Mouse (Mus musculus) adrenal gland, postnatal 14 days (tissue): ENCODE measurements around the gene Grin1. TPM values are rescaled to one million over a fixed set of nuclear protein-coding genes. Genes with fewer than 3 reads are reported as not detected.

Experiments used
- DNase-seq: peaks from one replicate; pipeline ENCODE4 v3.0.0; 2021; ENCODE audit warnings: mixed read lengths
- total RNA-seq: library from RNA; stranded (reverse); gene quantifications from 2 replicates; pipeline ENCODE4 v1.2.3, GENCODE M21; 2021

Gene Grin1
- total RNA-seq, 1 experiment from 2014 or later: 9.7 TPM

DNA sequence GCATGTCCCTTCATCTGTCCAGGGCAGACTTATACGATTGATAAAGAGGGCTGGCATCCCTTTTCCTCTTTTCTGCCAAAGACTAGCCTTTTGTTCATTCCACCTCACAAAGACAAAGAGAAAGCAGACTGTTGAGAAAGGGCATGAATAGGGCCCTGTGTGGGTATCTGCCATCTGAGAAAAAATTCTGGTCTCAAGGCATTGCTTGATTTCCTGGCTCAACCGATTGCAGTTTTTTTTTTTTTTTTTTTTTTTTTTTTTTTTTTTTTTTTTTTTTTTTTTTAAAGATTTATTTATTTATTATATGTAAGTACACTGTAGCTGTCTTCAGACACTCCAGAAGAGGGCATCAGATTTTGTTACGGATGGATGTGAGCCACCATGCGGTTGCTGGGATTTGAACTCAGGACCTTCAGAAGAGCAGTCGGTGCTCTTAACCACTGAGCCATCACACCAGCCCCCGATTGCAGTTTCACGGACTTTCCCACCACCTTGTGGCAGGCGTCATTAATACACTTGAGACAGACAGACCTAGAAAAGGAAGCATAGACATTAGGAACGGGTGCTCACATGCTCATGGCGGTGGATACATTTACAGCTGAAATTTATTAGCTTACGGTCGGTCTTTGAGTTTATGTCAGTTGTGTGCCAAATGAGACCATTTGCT is 62.4 kb downstream of the Grin1 start:
- DNase-seq: peak; percentile 73

DNA sequence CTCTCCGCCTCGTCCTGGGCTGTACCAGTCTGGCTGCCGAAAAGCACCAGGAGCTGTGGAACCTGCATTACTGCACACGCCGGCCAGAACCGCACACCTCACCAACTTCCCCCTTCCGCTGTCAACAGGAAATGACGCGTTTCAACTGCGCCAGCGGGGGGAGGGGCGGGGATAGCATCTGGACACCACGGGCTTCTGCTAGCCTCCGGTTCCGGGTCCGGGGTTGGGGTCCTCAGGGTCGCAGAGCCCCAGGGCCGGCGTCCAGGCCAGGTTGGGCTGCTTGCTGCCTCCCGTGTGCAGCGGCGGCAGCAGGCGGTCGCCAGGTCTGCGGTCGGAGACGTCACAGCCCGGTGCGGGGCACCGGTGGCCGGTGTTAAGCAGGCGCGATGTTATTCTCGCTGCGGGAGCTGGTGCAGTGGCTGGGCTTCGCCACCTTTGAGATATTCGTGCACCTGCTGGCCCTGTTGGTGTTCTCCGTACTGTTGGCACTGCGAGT is 63.7 kb downstream of the Grin1 start, which contains the start of gene Tmem203:
Gene Tmem203 (plus strand): TSS at position 156 of the 496 bp plus-strand sequence.
- DNase-seq: peak; percentile 94

DNA sequence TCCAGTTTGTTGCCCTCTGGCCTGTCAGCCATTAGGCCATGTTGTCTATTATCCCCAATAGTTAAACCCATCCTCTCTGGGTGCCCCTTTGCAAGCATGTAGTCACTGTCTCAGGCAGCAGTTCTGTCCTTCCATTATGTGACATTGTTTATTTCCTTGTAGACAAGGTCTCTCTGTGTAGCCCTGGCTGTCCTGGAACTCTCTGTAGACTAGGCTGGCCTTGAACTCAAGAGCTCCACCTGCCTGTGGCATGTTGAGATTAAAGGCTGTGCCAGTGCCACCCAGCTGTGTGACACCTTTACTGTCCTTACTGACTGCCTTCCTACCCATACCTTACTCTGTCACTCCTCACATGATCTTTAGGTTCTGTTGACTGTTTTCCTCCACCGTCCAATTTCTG is 66.7 kb downstream of the Grin1 start:
- peak; percentile 32 for DNase-seq

DNA sequence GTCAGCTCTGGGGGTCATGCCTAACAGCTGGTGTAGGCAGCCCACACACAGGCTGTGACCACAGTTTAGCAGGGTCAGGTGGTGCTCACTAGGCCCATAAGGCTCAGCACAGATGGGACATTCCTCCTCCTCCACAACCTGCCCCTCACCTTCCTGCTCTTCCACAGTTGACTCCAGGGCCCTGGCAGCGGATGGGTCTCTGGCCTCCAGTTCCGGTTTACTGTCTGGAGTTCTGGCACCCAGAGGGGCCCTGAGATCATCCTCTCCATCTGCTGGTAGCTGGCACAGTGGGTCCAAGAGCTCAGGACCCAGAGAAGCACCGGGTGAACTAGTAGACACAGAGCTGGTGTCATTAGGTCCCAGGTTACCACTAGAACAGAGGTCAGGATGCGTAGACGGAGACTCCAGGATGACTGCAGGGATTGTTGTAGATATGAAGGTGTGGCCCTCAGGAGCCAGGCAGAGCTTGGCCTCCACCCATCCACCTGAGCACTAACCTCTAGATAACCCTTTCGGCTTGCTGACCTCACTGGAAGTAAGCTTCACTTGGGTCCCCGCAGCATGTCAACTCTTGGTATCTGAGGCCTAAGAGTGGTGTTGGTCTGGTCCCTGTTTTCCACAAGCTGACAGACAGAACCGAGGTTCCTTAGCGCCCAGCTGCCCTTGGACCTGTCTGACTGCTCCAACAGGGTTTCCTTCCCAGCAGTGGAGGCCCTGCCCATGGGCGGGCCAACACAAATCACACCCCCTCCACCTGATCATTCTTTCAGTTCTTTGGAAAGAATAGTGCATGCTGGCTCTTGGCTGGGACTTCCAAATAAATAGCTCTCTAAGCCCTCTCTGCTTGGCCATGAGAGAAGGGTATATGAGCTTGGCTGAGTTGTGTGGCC is 72.6 kb downstream of the Grin1 start, which contains the start of gene AL732309.1:
Gene AL732309.1 (minus strand): TSS at position 681 of the 890 bp plus-strand sequence.
- DNase-seq: no peak

DNA sequence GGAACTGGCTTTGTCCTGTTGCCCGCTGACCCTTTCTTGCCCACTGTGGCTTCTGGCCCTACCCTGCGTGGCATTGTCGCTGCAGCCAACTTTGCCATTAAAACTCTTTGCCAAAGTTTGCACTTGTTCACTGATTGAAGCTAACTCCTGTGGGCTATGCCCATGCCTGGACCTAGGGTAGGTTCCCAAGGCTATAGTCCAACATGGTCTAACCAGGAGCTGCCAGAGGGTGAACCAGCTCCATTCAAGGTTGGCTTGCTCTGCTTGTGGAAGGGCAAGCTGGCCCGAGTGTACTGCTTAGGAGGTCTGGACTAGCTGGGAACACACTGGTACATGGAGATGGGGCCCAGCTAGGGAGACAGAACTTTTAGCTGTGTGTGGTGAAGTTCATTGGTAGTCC is 74.8 kb downstream of the Grin1 start:
- no peak for DNase-seq

DNA sequence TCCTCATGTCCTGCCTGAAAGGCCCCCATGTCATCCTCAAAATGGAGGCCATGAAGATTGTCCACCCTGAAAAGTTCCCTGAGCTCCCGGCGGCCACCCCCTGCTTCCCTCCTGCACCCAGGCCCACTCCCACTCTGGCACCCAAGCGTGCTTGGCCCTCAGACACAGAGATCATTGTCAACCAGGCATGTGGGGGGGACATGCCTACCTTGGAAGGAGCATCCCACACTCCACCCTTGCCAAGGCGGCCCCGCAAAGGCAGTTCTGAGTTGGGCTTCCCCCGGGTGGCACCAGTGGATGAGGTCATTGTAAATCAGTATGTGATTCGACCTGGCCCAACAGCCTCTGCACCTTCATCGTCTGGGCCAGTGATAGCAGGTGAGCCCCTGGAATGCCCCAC is 75.6 kb downstream of the Grin1 start:
- DNase-seq: no peak

DNA sequence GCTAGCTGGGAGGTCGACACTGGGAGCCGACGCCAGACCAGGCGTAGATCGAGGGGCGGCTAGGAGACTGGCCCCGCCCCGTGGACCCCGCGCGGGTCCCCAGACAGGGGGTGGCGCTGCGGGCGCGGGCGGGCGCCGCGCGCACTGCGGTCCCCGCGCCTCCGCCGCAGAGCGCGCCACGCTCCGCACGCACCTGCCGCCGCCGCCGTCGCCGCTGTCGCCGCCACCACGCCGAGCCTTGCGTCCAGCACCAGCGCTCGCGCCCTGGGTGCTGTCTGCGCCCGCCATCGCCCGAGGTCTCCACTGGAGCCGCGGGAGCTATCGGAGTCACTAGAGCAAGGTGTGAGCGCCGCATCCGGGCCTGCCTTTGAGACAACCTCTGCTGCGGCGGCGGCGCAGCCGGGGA is 76.9 kb downstream of the Grin1 start, which contains the start of the genes Rnf208 and Cysrt1:
Gene Rnf208 (plus strand): TSS at position 155 of the 406 bp plus-strand sequence.
Gene Cysrt1 (minus strand): TSS at position 352 of the 406 bp plus-strand sequence.
- DNase-seq: peak; percentile 32

DNA sequence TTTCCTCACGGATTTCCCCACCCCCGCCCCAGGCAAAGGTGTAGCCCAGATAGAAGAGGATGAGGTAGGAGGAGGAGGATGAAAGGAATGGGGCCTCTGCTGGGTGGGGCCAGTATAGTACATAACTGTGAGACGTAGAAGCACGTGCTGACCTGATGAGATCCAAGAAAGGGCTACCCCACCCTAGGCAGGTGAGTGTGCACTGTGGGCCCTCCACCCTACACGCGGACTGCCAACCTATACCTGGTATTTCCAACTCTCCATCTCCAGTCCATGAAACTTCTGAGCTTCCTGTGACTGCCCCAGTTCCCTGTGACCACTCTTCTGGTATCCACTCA is 77.6 kb downstream of the Grin1 start:
- DNase-seq: no peak

Other genes starting within 250 kb of the Grin1 start
- 1.3 and 7.7 TPM in 2 replicates for gene Entpd8, start 238.9 kb downstream of the Grin1 start, total RNA-seq
- not detected in 2 replicates for gene Noxa1, start 224.0 kb downstream of the Grin1 start, total RNA-seq
- gene Nrarp, start 138.4 kb downstream of the Grin1 start, total RNA-seq: 8.7 and 9.5 TPM in 2 replicates
- gene Tor4a, start 122.3 kb downstream of the Grin1 start, total RNA-seq: 13.9 and 21.3 TPM in 2 replicates
- gene Nelfb, start 107.7 kb downstream of the Grin1 start, total RNA-seq: 41.6 and 47.1 TPM in 2 replicates
- gene Stpg3, start 104.5 kb downstream of the Grin1 start, total RNA-seq: not detected in 2 replicates
- not detected in 2 replicates for gene Fam166a, start 100.4 kb downstream of the Grin1 start, total RNA-seq
- 290 and 294 TPM in 2 replicates for gene Tubb4b, start 94.5 kb downstream of the Grin1 start, total RNA-seq
- gene Slc34a3, start 84.8 kb downstream of the Grin1 start, total RNA-seq: not detected in 2 replicates
- not detected in 2 replicates for gene Rnf224, start 82.4 kb downstream of the Grin1 start, total RNA-seq
- gene Rnf208, start 76.9 kb downstream of the Grin1 start, total RNA-seq: 7.2 and 7.9 TPM in 2 replicates
- gene Cysrt1, start 76.7 kb downstream of the Grin1 start, total RNA-seq: not detected in 2 replicates
- 3.3 and 3.9 TPM in 2 replicates for gene AL732309.1, start 72.3 kb downstream of the Grin1 start, total RNA-seq
- 25.6 and 31.0 TPM in 2 replicates for gene Tmem203, start 63.7 kb downstream of the Grin1 start, total RNA-seq
- 10.9 and 13.4 TPM in 2 replicates for gene Tprn, start 56.6 kb downstream of the Grin1 start, total RNA-seq
- 45.8 and 49.8 TPM in 2 replicates for gene Ssna1, start 46.7 kb downstream of the Grin1 start, total RNA-seq
- gene Anapc2, start 46.7 kb downstream of the Grin1 start, total RNA-seq: 63.9 and 66.1 TPM in 2 replicates
- gene Tmem210, start 31.0 kb downstream of the Grin1 start, total RNA-seq: not detected in 2 replicates
- not detected in 2 replicates for gene Lrrc26, start 29.3 kb downstream of the Grin1 start, total RNA-seq
- gene Man1b1, start 13.2 kb upstream of the Grin1 start, total RNA-seq: 43.1 and 45.7 TPM in 2 replicates
- gene Dpp7, start 37.2 kb upstream of the Grin1 start, total RNA-seq: 19.9 and 20.8 TPM in 2 replicates
- 8.7 and 11.8 TPM in 2 replicates for gene Uap1l1, start 46.5 kb upstream of the Grin1 start, total RNA-seq
- gene Sapcd2, start 53.1 kb upstream of the Grin1 start, total RNA-seq: 3.4 and 3.5 TPM in 2 replicates
- gene Entpd2, start 76.7 kb upstream of the Grin1 start, total RNA-seq: 7.6 and 9.5 TPM in 2 replicates
- 77.2 and 90.9 TPM in 2 replicates for gene Npdc1, start 80.2 kb upstream of the Grin1 start, total RNA-seq
- 4.7 TPM in 1 of 2 replicates, not detected in the other for gene Fut7, start 104.1 kb upstream of the Grin1 start, total RNA-seq
- gene Abca2, start 109.5 kb upstream of the Grin1 start, total RNA-seq: 29.3 and 30.1 TPM in 2 replicates
- gene Clic3, start 137.7 kb upstream of the Grin1 start, total RNA-seq: 0.74 and 1.0 TPM in 2 replicates
- gene Paxx, start 141.9 kb upstream of the Grin1 start, total RNA-seq: 36.2 and 42.6 TPM in 2 replicates
- gene Ptgds, start 150.9 kb upstream of the Grin1 start, total RNA-seq: 8.7 and 9.9 TPM in 2 replicates
- gene Lcn12, start 174.7 kb upstream of the Grin1 start, total RNA-seq: not detected in 2 replicates
- 79.3 and 81.4 TPM in 2 replicates for gene Fbxw5, start 181.6 kb upstream of the Grin1 start, total RNA-seq
- gene C8g, start 182.5 kb upstream of the Grin1 start, total RNA-seq: 4.4 and 36.5 TPM in 2 replicates
- gene Traf2, start 227.8 kb upstream of the Grin1 start, total RNA-seq: 21.8 and 24.4 TPM in 2 replicates
- 312 and 335 TPM in 2 replicates for gene Edf1, start 238.7 kb upstream of the Grin1 start, total RNA-seq